Mouse (Mus musculus): ENCODE data around the gene Ppp1cc.
A peak's percentile ranks its signal among the peaks of the same experiment; 100 is the strongest.
"Not testable (repeated sequence)": the region's sequence is repeated elsewhere in the genome, so short reads cannot be mapped to it uniquely, and the experiment has no call there.

Ppp1cc gene

DNA sequence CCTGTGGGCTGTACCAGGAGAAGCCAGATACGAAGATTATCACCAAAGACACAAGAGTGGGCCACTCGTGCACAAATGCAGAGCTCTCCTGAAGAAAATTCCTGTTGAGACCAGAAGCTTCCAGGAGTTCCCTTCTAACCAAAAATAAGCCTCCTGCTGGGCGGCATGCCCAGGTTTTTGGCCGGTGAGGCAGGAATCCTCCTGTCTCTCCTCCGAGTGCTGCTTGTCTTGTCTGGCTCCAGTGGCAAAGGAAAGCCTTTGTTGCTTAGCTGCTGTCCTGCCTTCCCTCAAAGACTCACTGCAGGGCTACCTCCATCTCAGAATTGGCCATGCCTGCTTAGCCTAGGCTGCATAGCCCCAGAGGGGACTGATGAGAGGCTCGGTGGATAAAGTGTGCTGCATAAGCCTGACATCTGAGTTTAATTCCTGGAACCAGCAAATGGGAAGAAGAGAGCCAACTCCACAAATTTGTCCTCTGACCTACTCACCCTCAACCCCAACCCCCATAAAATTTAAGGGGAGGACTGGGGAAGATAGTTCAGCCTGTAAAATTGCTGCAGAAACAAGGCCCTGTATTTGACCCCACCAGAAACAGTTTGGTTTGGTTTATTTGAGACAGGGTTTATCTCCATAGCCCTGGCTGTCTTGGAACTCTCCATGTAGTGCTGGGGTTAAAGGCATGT lies 7.3 kb downstream of the Ppp1cc start:
- DNase-seq (ENCODE audit: low spot score in 2 of 2) = no peak

DNA sequence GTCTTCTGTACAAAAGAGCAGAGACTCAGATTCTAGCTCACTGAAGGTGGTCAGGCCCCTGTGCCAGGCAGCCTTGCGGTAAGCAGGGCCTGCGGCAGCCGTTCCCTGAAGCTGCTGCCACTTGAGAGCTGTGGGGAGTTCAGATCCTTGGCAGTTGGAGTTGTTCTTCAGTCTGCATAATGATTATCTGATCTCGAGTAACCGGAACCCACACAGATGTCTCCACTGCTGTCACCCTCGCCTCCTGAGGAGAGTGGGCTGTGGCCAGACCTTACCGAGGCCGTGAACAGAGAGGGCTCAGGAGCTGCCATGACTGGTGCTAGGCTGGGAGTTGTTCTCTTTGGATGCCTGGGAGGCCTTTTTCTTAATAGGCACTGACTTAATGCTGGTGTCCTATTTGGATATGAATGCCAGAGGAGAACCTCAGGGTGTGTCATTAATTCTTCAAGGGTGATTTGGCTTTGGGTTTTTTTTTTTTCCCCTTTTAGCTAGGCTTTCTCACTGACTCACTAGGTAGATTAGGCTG lies 8.6 kb downstream of the Ppp1cc start:
- no peak for DNase-seq (ENCODE audit: low spot score in 2 of 2)

DNA sequence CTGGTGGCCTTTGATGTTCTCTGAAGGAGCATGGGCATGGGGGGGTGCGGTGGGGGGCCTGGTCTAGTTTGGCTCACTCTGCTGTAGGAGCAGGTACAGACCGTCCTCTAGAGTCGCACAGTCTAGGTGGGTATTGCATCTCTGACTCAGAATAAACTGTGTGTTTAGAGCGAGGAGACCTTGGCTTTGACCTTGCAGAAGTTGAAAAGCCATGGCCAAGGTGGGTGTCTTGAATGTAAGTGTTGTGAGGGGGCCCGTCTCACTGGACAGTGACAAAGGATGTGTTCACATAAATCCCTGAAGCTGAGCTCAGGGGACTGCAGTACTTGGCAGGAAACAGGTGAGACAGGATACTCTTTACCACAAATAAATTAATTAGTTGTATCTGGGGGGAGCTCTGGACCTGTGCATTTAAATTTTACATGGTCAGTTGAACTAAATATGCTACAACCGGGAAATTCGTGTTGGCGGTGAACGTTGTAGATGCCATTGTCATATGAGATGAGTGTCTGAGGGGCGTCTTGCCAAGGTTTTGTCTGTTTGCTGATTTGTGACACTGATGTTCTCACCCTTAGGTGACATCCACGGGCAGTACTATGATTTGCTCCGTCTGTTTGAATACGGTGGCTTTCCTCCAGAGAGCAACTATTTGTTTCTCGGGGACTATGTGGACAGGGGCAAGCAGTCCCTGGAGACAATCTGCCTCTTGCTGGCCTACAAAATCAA lies 10.4 kb downstream of the Ppp1cc start:
- DNase-seq (ENCODE audit: low spot score in 2 of 2) = no peak

DNA sequence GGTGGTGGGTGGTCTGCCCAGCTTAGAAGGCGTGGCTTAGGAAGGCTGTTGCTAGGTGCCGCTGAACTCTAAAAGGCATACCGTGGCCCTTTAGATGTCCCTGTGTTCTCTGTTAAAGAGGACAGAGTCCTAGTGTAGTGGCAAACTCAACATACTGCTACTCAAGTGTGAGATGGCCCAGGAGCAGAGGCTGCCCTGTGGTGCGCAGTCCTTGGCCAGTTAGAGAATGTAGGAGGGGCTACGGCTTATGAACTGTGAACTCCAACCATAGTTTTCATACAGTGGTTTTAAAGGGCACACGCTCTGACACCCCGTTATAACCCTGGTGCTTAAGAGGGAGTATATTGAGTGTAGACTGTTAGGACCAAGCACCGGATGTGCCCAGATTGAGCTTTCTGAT lies 13.0 kb downstream of the Ppp1cc start:
- DNase-seq (ENCODE audit: low spot score in 2 of 2) = no peak

DNA sequence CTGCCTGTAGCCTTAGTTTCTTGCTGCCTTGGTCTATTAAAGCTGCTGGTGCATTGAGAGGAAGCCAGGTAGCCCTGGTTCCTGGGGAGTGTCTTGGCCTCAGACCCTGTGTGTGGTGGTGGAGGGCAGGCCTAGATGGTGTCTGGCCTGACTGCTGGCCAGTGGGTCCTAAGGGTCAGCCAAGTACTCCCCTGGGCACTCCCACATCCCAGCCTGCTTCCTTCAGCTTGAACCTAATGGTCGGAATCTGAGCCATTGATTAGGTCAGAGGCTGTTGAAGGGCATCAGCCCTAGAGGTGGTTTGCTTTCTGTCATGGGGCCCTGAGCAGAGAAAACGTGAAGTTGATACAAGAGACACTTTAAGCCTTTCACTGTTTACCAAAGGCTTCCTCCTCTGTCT lies 17.3 kb downstream of the Ppp1cc start:
- no peak for DNase-seq (ENCODE audit: low spot score in 2 of 2)

DNA sequence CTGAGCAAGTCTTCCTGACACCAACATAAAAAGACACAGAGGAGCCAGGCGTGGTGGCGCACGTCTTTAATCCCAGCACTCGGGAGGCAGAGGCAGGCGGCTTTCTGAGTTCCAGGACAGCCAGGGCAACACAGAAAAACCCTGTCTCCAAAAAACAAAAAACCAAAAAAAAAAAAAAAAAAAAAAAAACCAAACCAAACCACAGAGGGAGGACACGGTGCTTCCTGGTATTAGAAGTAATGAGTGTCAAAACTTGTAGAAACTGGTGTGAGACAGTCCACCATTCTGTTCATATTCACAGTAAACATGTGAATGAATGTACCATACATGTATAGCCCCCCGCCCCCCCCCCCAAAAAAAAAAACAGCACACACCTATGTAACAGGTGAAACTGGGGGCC lies 17.9 kb downstream of the Ppp1cc start:
- no peak for DNase-seq (ENCODE audit: low spot score in 2 of 2)

DNA sequence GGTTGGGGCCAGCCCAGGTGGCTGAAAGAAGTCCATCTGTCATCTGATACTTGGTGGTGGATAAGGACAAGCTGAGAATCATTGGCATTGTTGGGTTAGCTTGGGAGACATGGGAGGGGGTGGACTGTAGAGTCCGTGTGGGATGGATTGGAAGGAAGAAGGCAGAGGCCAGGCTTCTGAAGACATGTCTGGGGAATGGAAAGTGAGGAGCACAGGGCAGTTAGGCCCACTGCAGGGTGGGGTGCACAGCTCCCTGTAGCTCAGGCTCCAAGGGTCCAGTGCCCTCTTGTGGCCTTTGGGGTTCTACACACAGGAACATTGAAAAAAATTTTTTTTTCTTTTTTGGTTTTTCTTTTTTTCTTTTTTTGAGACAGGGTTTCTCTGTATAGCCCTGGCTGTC lies 18.3 kb downstream of the Ppp1cc start:
- peak; percentile 59 to 78 for DNase-seq (ENCODE audit: low spot score in 2 of 2)

DNA sequence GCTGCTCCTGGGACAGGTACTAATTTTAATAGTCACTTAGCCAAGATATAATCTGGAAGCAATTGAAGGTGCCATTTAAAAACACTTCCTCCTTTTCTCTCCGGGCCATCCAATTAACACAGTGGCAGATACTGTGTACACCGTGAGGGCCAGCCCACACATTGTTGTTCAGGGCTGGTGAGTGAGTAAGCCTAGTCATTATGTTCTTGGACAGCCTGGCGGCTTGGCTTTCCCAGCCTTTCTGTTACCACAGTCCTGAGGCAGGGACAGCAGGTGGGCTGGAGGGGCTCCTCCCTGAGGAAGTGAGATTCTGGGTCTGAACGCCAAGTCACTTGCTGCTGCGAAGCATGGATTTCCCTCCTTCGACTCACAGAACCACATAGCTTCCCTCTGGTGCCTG lies 21.6 kb downstream of the Ppp1cc start:
- DNase-seq (ENCODE audit: low spot score in 2 of 2) = no peak

DNA sequence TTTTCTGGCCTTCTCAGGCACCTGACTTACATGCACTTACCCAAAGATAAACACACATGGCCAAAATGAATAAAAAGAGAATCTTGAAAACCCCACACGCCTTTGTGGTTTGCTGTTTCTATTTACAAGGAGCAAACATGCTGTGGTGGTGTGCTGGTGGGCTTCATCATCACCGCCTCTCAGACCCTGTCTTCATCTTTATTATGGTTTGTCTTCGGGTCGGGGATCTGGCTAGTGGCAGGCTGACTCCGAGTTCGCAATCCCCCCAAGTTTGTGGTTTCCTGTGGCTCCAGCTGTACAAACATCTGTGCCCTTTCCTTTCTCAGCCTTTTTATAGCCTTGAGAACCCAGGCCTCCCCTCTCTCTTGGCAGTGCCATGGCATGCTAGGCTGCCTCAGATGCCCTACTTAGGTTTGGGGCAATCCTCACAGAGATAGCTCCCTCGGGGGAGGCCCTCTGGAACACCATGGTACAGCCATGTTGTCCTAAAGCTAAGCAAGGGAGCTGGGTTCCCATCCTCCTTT lies 26.3 kb downstream of the Ppp1cc start:
- DNase-seq (ENCODE audit: low spot score in 2 of 2) = no peak

DNA sequence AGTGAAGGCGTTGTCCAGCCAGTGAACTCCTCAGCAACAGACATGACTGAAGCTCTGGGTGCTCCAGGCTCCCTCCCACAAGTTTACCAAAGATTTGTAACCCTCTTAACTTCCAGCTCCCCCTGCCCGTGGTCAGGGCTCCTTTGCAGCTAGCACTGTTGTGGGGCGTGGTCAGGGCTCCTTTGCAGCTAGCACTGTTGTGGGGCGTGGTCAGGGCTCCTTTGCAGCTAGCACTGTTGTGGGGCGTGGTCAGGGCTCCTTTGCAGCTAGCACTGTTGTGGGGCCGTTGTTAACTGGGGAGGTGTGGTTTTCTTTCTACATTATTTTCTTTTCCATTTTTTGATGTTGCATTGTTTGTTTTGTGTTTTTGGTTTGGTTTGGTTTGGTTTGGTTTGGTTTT lies 26.8 kb downstream of the Ppp1cc start:
- not testable (repeated sequence) for DNase-seq (ENCODE audit: low spot score in 2 of 2)

DNA sequence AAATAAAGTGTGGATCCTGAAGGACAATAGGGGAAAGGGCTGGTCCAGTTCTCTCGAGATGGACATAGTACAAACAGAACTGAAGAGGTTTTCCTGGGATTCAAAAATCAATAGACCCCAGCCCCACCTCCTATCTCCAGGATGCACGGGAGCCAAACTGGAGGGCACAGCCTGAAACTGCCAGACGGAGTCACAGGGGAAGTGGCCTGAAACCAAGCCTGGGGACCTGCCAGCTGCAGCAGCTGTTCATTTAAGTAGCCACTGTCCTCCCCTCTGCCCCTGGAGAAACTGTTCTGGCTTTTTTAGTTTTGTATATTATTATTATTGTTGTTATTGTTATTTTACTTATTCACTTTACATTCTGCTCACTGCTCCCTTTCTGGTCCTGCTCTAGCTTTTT lies 31.0 kb downstream of the Ppp1cc start:
- no peak for DNase-seq (ENCODE audit: low spot score in 2 of 2)

DNA sequence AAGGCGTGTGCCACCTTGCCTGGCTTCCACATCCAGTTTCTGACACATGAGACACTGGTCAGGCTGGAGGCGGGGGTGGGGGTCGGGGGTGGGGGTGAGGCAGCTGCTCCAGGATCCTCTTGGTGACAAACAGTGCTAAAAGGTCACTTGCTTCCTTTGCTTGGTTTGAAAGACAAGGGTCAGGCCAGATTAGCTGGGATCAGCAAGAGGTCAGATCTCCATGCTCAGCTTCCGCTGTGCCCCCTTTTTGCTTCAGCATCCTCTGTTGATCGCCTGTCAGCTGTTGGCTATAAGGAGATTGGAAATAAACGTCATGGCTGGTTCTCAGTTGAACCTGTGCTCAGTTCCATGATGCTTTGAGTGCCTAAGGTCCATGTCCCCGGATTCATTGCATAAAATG lies 32.4 kb downstream of the Ppp1cc start:
- no peak for DNase-seq (ENCODE audit: low spot score in 2 of 2)

DNA sequence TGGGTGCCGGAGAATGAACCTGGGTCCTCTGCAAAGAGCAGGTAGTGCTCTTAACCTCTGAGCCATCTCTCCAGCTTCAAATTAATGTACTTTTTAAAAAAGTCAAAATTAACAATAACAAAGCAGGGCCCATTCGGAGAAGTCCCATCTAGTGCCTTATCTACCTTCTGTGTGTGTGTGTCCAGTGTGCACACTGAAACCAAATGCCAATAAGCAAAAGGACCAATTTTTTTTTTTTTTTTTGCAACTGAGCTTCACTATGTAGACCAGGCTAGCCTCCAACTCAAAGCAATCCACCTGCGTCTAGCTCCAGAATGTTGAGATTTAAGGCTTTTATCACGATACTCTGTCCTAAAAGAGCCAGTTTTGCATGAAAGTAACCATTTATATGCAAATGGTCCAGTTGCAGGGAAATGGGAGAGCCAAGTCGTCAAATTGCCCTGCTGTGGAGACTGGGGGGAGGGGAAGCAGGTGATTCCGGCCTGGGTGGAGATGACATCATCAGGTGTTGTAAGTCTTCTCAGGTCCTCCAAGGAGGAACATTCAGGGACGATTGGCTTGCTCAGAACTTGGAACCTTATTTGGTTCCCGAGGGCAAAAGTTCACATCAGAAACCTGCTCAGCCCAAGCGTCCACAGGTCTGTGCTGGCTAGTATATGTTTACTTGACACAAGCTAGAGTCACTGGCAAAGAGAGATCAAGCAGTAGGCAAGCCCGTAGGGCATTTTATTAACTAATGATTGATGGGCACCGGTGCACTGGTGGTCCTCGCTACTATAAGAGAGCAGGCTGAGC lies 33.4 kb downstream of the Ppp1cc start:
- DNase-seq (ENCODE audit: low spot score in 2 of 2) = no peak

DNA sequence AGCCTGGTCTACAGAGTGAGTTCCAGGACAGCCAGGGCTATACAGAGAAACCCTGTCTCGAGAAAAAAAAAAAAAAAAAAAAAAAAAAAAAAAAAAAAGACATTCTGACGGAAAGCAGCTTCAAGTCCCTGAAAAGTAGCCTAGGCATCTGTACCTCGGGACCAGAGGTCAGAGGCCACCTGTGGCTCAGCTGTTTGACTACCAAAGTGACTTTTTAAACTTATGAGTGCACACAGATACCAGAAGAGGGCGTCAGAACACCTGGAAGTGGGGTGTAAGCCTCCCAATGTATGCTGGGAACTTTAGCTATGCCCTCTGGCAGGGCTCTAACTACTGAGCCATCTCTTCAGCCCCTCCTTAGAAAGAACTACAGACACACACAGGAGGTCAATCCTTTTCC lies 34.3 kb downstream of the Ppp1cc start:
- no peak for DNase-seq (ENCODE audit: low spot score in 2 of 2)

DNA sequence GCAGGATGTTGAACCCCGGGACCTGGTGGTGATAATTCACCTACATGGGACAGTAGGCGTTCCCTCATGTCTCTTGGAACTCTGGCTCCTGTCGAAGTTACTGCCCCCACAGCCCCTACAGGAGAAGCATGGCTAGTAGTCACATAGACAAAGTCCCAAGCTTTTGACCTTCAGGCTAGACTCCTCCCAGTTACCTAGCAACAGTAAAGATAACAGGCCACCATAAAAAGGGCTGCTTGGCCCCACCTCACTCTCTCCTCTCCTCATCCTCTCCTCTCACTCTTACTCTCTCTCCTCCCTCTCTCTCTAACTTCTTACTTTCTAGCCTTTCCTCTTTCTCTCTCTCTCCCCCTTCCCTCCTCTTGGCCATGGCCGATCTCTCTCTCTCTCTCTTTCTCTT lies 42.8 kb downstream of the Ppp1cc start:
- DNase-seq (ENCODE audit: low spot score in 2 of 2) = no peak

DNA sequence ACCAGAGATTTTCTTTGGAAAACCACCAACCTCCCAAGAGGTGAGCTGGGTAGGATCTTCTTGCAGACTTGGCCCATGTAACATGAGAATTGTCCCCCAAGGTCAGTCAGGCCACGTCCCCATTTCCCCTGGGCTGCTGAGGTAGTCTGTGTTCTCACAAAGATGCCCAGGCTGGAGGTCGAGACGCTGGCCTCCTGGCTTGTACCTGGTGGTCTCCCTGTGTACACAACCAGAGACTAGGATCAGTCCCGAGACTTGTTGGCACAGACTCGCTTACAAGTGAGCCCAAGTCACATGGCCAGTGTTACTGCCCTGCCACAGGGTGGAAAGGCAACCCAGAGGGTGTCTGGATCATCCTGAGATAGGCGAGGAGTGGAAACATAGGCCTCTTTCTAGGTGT lies 43.8 kb downstream of the Ppp1cc start:
- no peak for DNase-seq (ENCODE audit: low spot score in 2 of 2)

DNA sequence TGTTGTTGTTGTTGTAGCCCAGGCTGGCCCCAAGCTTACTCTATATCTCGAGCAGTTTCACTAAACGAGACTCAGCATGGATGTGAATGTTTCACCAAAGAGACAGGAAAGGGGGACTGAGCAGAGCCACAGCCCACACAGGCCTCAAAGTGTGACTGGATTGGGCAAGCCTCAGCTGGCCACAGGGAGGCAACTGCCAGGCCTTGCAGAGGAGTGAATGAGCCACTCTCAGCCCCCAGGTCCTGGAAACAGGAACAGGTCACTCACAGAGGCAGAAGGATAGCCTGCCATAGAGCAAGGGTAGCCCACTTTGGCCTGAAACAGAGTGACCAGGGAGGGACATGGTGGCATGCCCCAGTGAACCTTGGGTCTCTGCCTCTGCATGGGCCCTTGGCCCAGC lies 46.1 kb downstream of the Ppp1cc start:
- no peak for DNase-seq (ENCODE audit: low spot score in 2 of 2)

DNA sequence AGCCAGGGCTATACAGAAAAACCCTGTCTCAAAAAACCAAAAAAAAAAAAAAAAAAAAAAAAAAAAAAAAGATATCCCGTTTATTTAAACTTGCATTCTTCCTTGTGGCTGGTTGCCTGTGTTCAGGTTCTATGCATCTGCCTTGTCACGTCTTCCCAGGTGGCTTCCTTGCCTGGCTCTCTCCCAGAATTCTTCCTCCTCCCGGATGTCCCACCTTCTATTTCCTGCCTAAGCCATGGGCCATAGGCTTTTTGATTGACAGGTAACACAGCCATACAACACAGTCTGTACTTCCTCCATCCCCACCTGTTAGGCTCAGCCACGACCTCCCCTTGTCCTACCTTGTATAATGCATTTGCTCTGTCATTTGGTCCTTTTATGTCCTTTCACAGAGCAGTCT lies 48.4 kb downstream of the Ppp1cc start, which contains the start of gene Hvcn1:
Gene Hvcn1 (plus strand): TSS at position 330 of the 400 bp plus-strand sequence.
- no peak for DNase-seq (ENCODE audit: low spot score in 2 of 2)

DNA sequence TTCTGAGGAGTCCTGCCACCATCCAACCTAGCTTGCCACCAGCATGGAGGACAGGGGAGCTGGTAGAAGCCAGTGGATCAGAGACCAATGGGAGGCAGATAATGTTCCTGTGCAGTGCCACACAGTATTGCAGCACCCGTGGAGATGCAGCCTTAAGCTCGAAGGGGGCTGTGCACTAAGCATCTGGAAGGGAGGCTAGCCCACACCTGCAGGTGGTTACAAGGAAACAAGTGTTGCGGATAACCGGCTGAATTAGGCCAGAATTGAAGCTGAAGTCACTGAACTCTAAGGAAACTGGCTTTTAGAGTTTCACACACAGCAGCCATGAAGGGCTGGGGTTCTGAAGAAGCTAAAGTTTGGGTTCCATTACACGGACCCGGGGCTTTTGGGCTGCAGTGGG lies 50.8 kb downstream of the Ppp1cc start:
- DNase-seq (ENCODE audit: low spot score in 2 of 2) = no peak

DNA sequence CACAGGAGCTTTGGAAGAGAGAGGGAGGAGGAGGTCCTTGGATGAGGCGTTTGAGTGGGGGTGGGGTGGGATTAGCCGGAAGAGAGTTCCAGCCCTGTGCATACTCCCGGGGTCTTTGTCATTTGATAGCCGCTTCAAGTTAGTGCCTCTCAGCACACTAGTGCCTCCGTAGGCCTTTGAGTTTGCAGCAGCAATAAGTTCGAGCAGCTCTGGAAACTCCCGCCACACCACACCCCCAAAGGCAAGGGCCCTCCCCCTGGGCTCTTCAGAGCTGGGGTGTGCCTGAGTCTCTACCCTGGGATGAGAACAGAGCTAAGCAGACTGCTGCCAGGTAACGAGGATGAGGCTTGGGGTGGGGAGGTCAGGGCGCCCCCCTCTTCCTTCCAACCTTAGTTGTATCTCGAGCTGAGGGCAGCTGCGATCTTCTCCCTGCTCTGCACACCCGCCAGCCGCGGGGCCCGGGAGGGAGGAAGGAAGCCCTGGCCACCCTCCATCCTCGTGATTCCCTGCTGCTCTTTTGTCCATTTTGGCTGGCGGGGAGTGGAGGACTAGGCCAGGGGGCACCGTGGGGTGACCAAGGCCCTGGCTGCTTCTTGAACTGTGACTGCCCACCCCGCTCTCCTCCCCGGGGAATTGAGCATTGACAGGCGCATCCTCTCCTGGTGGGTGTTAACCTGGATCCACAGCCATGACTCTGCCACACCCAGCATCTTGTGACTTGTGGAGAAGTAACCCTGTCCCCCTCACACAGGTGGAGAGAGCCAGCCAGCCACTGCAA lies 51.7 kb downstream of the Ppp1cc start:
- DNase-seq (ENCODE audit: low spot score in 2 of 2) = peak; percentile 64 to 80

DNA sequence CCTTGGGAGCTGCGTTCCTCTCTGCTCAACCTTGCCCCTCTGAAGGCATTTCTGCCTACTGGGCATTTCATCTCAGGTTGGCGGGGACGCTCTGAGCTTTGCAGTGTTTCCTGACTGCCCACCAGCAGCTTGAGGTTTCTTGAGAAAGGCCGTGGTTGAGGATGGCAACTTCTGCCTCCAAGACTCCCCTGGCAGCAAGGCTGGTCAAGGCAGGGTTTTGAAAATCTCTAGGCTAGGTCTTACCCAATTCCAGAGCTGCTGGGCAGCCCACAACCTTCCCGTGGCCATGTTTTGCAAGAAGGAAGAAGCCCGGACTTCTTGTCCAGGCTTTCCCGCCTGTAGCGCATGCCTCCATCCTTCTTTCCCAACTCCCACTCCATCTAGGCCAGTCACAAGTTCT lies 52.8 kb downstream of the Ppp1cc start:
- DNase-seq (ENCODE audit: low spot score in 2 of 2) = no peak

DNA sequence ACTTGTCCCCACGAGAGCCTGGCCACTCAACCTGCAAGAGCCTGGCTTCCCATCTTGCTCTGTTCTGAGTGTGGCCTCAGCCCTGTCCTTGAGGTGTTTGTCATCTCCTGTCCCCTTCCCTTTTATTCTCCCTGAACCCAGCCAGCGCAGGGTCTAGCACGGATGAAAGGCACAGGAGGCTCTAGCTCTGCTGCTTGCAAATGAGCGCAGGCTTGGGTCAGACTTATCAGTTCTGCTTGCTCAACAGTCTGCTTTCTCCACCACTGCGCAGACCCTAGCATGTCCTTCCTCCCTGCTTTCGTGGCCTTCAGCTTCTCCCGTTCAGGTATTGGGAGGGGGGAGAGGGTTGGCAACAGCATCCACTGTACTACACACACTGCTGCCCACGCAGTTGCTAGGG lies 54.0 kb downstream of the Ppp1cc start:
- DNase-seq (ENCODE audit: low spot score in 2 of 2) = no peak

All from spleen, postnatal 4 days (tissue).